Mouse (Mus musculus) neural tube, embryonic 14.5 days (tissue): ENCODE measurements around the gene Cdt1. TPM values are rescaled to one million over a fixed set of nuclear protein-coding genes. Genes with fewer than 3 reads are reported as not detected.
A peak's percentile ranks its signal among the peaks of the same experiment; 100 is the strongest.

ENCODE experiments used
- ATAC-seq: fragments of 200-750 bp; cut with Nextera tagmentation; 2 replicates; pipeline ENCODE4 v1.8.0; 2017; ENCODE audit warnings: low read depth, mild to moderate bottlenecking, moderate TSS enrichment, moderate library complexity
- H3K27ac ChIP-seq: fragments of 300-500 bp; sonication (generic); 2 replicates; pipeline ENCODE4 v1.5.1; 2014; ENCODE audit warnings: low read depth, mild to moderate bottlenecking, control low read depth, low read length, moderate library complexity, mixed read lengths
- H3K27me3 ChIP-seq: fragments of 300-500 bp; sonication (generic); 2 replicates; pipeline ENCODE4 v1.6.1; 2014; ENCODE audit warnings: low read length; ENCODE audit not compliant: control insufficient read depth, insufficient read depth
- H3K36me3 ChIP-seq: fragments of 300-500 bp; sonication (generic); 2 replicates; pipeline ENCODE4 v1.6.1; 2014; ENCODE audit warnings: low read length, mixed read lengths; ENCODE audit not compliant: control insufficient read depth, insufficient read depth
- H3K4me1 ChIP-seq: fragments of 300-500 bp; sonication (generic); 2 replicates; pipeline ENCODE4 v1.6.1; 2014; ENCODE audit warnings: low read length; ENCODE audit not compliant: control insufficient read depth, insufficient read depth
- H3K4me2 ChIP-seq: fragments of 300-500 bp; sonication (generic); 2 replicates; pipeline ENCODE4 v1.6.1; 2014; ENCODE audit warnings: mild to moderate bottlenecking, low read depth, low read length, control low read depth
- H3K4me3 ChIP-seq: fragments of 300-500 bp; sonication (generic); 2 replicates; pipeline ENCODE4 v1.5.1; 2014; ENCODE audit warnings: low read depth, low read length, control low read depth, mixed read lengths
- H3K9ac ChIP-seq: fragments of 300-500 bp; sonication (generic); replicated peaks from 2 replicates; pipeline ENCODE4 v1.6.1; 2014; ENCODE audit warnings: low read depth, mild to moderate bottlenecking, control low read depth, low read length, mixed read lengths
- H3K9me3 ChIP-seq: fragments of 300-500 bp; sonication (generic); 2 replicates; pipeline ENCODE4 v1.6.1; 2016; ENCODE audit warnings: low read length; ENCODE audit not compliant: control insufficient read depth
- WGBS: fragments of 180-500 bp; shearing (Covaris S2); extraction: QIAGEN DNeasy Blood & Tissue Kit; methylation state at CpG from one replicate; pipeline ENCODE4 v1.1.7; 2014; 5-methylcytosine and 5-hydroxymethylcytosine counted together
- polyA plus RNA-seq: library from polyadenylated mRNA; unstranded; fragments of >200 nt; fragmentation: Nextera tagmentation; extraction: Ambion mirVana; gene quantifications from 2 replicates; pipeline ENCODE4 v1.2.1, GENCODE M21; 2014

Cdt1 gene
- polyA plus RNA-seq, 1 experiment from 2014 or later: 4.7 TPM

GRCm38 (mm10) chr8:122557248-122558038 lies 10.4 kb upstream of the Cdt1 start:
- Histone ChIP-seq H3K4me3 (no peak overlapping the region), H3K4me1 (no peaks in the 10 kb centered on the region), H3K9ac (no peak overlapping the region), H3K9me3 (no peaks in the 10 kb centered on the region), H3K36me3 (no peaks in the 10 kb centered on the region), H3K27me3 (no peaks in the 10 kb centered on the region), H3K27ac (0 out of 2 replicates have a peak overlapping the region, but pooled peaks have one; percentile 10), H3K4me2 (no peak overlapping the region)
- no peak for ATAC-seq
- 34% methylated on average over 10 of the region's 10 CpGs for WGBS

GRCm38 (mm10) chr8:122558671-122559349 lies 9.0 kb upstream of the Cdt1 start:
- ATAC-seq: no peak
- no peak overlapping the region for H3K4me3 ChIP-seq

GRCm38 (mm10) chr8:122561199-122561598 lies 6.6 kb upstream of the Cdt1 start:
- no peaks in the 10 kb centered on the region for H3K9me3 ChIP-seq
- H3K27me3 ChIP-seq: no peaks in the 10 kb centered on the region
- no peak overlapping the region for H3K4me3 ChIP-seq
- H3K27ac ChIP-seq: no peak overlapping the region
- no peak overlapping the region for H3K9ac ChIP-seq
- no peak overlapping the region for H3K4me2 ChIP-seq
- ATAC-seq: no peak
- no peaks in the 10 kb centered on the region for H3K36me3 ChIP-seq
- no peaks in the 10 kb centered on the region for H3K4me1 ChIP-seq
- WGBS: 77% methylated on average over 5 of the region's 5 CpGs

More at GRCm38 (mm10) chr8:122558671-122559349, 9.0 kb upstream of the Cdt1 start:
- 21% methylated on average over 12 of the region's 12 CpGs for whole genome bisulfite sequencing
- no peak overlapping the region for H3K27ac ChIP-seq
- H3K36me3 ChIP-seq: no peaks in the 10 kb centered on the region
- H3K9ac ChIP-seq: no peak overlapping the region
- no peaks in the 10 kb centered on the region for H3K9me3 ChIP-seq
- H3K4me1 ChIP-seq: no peaks in the 10 kb centered on the region
- no peak overlapping the region for H3K4me2 ChIP-seq
- no peaks in the 10 kb centered on the region for H3K27me3 ChIP-seq

GRCm38 (mm10) chr8:122564363-122565352 lies 3.2 kb upstream of the Cdt1 start:
- no peak overlapping the region for H3K27ac ChIP-seq
- no peak overlapping the region for H3K9ac ChIP-seq
- H3K27me3 ChIP-seq: no peaks in the 10 kb centered on the region
- ATAC-seq: no peak
- H3K4me3 ChIP-seq: no peak overlapping the region
- no peak overlapping the region for H3K4me2 ChIP-seq
- no peaks in the 10 kb centered on the region for H3K9me3 ChIP-seq
- peaks cover 7% of the 10 kb centered on the region for H3K4me1 ChIP-seq
- WGBS: 89% methylated on average over 25 of the region's 25 CpGs
- H3K36me3 ChIP-seq: no peaks in the 10 kb centered on the region

- ATAC-seq: no peak
- H3K4me3 ChIP-seq: peak overlapping the region; percentile 73
- no peaks in the 10 kb centered on the region for H3K27me3 ChIP-seq
- H3K4me2 ChIP-seq: peak overlapping the region; percentile 86
- peak overlapping the region; percentile 69; the same call in 1 of the 2 replicates for H3K27ac ChIP-seq
- 0 out of 2 replicates have a peak, but pooled peaks cover under 1% of the 10 kb centered on the region for H3K36me3 ChIP-seq
- peaks cover 7% of the 10 kb centered on the region for H3K4me1 ChIP-seq
- H3K9me3 ChIP-seq: no peaks in the 10 kb centered on the region
- H3K9ac ChIP-seq: peak overlapping the region; percentile 76; the same call in 1 of the 2 replicates
- WGBS: 42% methylated on average over 6 of the region's 6 CpGs
These were observed 1.0 kb upstream of the Cdt1 start for GRCm38 (mm10) chr8:122566766-122567165.

- peak; percentile 63 for ATAC-seq
- H3K4me3 ChIP-seq: peak overlapping the region; percentile 73
- H3K4me1 ChIP-seq: peaks cover 7% of the 10 kb centered on the region
- H3K27me3 ChIP-seq: no peaks in the 10 kb centered on the region
- peak overlapping the region; percentile 76 for H3K9ac ChIP-seq
- H3K27ac ChIP-seq: peak overlapping the region; percentile 69
- H3K36me3 ChIP-seq: 0 out of 2 replicates have a peak, but pooled peaks cover 3% of the 10 kb centered on the region
- under 1% methylated on average over 34 of the region's 34 CpGs for WGBS
- H3K4me2 ChIP-seq: peak overlapping the region; percentile 86
- H3K9me3 ChIP-seq: no peaks in the 10 kb centered on the region
These were observed 292 bp downstream of the Cdt1 start for GRCm38 (mm10) chr8:122568109-122568504.

GRCm38 (mm10) chr8:122568881-122569309 lies 1.1 kb downstream of the Cdt1 start:
- H3K36me3 ChIP-seq: 0 out of 2 replicates have a peak, but pooled peaks cover 3% of the 10 kb centered on the region
- 10% methylated on average over 10 of the region's 10 CpGs for WGBS
- no peaks in the 10 kb centered on the region for H3K9me3 ChIP-seq
- no peak overlapping the region for H3K9ac ChIP-seq
- H3K27ac ChIP-seq: no peak overlapping the region
- H3K4me1 ChIP-seq: peaks cover 7% of the 10 kb centered on the region
- peak overlapping the region; percentile 86 for H3K4me2 ChIP-seq
- H3K4me3 ChIP-seq: peak overlapping the region; percentile 7; the same call in 1 of the 2 replicates
- no peak for ATAC-seq
- H3K27me3 ChIP-seq: no peaks in the 10 kb centered on the region

- Histone ChIP-seq H3K4me1 (peaks cover 7% of the 10 kb centered on the region), H3K4me2 (peak overlapping the region; percentile 86; the same call in 1 of the 2 replicates), H3K4me3 (peak overlapping the region; percentile 7; the same call in 1 of the 2 replicates), H3K27me3 (no peaks in the 10 kb centered on the region), H3K9me3 (no peaks in the 10 kb centered on the region), H3K9ac (no peak overlapping the region), H3K27ac (no peak overlapping the region), H3K36me3 (0 out of 2 replicates have a peak, but pooled peaks cover 6% of the 10 kb centered on the region)
- WGBS: 64% methylated on average over 9 of the region's 9 CpGs
- no peak for ATAC-seq
These were observed 1.5 kb downstream of the Cdt1 start for GRCm38 (mm10) chr8:122569329-122569728.
